Mouse (Mus musculus) hindbrain, embryonic 10.5 days (tissue): ENCODE measurements at regions not wholly inside any gene's neighbourhood (a gene's known extent, or its start where the extent isn't known, plus 50 kb on each side); places are given as distances from the start of the nearest gene placed in this dataset.

ENCODE experiments used
- DNase-seq: peaks from one replicate; pipeline ENCODE4 v3.0.0-alpha.2; 2017; ENCODE audit warnings: low spot score
- H3K27ac ChIP-seq: fragments of 300-500 bp; sonication (generic); 2 replicates; pipeline ENCODE4 v1.5.1; 2016; ENCODE audit warnings: mild to moderate bottlenecking, moderate library complexity
- H3K27me3 ChIP-seq: fragments of 300-500 bp; sonication (generic); 2 replicates; pipeline ENCODE4 v1.6.1; 2016; ENCODE audit warnings: mild to moderate bottlenecking; ENCODE audit not compliant: poor library complexity, insufficient read depth, severe bottlenecking
- H3K36me3 ChIP-seq: fragments of 300-500 bp; sonication (generic); 2 replicates; pipeline ENCODE4 v1.6.1; 2016; ENCODE audit warnings: mild to moderate bottlenecking, moderate library complexity
- H3K4me1 ChIP-seq: fragments of 300-500 bp; sonication (generic); replicated peaks from 2 replicates; pipeline ENCODE4 v1.6.1; 2016; ENCODE audit warnings: mild to moderate bottlenecking
- H3K4me3 ChIP-seq: fragments of 300-500 bp; sonication (generic); 2 replicates; pipeline ENCODE4 v1.5.1; 2016; ENCODE audit warnings: mild to moderate bottlenecking, moderate library complexity
- H3K9me3 ChIP-seq: fragments of 300-500 bp; sonication (generic); 2 replicates; pipeline ENCODE4 v1.6.1; 2016; ENCODE audit warnings: mild to moderate bottlenecking, moderate library complexity
- WGBS: fragments of 180-500 bp; shearing (Covaris S2); methylation state at CpG from one replicate; pipeline ENCODE4 v1.1.7; 2016; 5-methylcytosine and 5-hydroxymethylcytosine counted together

DNA sequence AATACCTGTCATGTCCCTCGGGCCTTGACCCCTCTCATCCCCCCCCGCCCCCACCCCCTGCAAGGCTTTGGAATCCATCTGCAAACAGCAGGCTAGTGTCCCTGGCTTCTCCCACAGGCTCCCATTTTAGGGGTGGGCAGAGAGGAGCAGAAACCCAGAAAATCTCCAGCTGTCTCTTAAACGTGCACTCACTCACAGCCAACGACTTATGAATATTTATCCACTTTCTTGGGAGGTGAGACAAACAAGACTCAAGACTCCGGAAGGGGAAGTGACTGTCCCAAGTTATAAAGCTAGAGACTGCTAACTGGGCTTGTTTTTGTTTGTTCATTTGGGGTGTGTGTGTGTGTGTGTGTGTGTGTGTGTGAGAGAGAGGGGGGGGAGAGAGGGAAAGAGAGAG is 87.9 kb upstream of the Ptpn1 start:
- H3K4me1 ChIP-seq = peaks cover 47% of the 10 kb centered on the region
- H3K36me3 ChIP-seq = no peaks in the 10 kb centered on the region
- 0 out of 2 replicates have a peak, but pooled peaks cover 16% of the 10 kb centered on the region for H3K27me3 ChIP-seq
- DNase-seq = no peak
- 73% methylated on average over 5 of the region's 5 CpGs for WGBS
- no peak overlapping the region for H3K27ac ChIP-seq
- H3K4me3 ChIP-seq = no peak overlapping the region
- H3K9me3 ChIP-seq = no peaks in the 10 kb centered on the region

DNA sequence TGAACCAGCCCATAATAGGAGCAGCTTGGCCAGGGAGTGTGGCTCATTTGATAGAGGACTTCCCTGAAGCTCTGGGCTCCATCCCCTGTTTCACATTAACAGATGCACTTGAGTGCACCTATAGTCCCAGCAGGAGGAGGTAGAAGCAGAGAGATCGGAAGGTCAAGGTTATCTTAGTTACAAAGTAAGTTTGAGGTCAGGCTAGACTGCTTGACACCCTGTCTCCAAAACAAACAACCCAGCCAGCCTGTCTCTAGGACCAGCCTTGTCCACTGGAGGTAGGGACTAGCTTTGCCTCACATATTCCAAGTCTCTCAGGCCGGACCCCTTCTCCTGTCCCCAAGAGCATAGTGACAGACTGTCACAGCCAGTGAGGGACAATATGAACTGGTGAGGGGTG is 88.9 kb upstream of the Ptpn1 start:
- H3K9me3 ChIP-seq = no peaks in the 10 kb centered on the region
- peaks cover 43% of the 10 kb centered on the region for H3K4me1 ChIP-seq
- WGBS = 80% methylated on average over 2 of the region's 2 CpGs
- no peak for DNase-seq
- no peaks in the 10 kb centered on the region for H3K36me3 ChIP-seq
- no peak overlapping the region; the same call in 1 of the 2 replicates for H3K27ac ChIP-seq
- H3K27me3 ChIP-seq = 0 out of 2 replicates have a peak, but pooled peaks cover 16% of the 10 kb centered on the region
- no peak overlapping the region for H3K4me3 ChIP-seq

DNA sequence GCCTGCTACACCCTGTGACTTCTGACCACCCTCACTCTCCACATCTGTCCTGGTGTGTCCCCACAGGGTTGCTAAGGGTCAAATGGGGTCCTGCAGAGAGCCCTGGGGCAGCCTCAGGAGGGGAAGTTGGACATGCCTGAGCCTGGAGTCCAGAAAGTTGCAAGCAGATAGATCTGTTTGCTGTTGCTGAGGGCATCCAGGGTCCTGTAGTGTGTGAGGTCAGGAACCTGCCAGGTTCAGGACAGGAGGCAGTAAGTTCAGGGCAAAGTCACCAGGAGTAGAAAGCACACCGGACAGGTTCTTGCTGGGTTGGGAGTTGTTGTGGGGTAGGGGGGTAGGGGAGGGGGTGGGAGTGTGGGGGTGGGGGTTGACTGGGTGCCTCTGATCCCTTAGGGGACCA is 89.4 kb upstream of the Ptpn1 start:
- H3K9me3 ChIP-seq = no peaks in the 10 kb centered on the region
- peak overlapping the region; percentile 35; the same call in 1 of the 2 replicates for H3K27ac ChIP-seq
- no peaks in the 10 kb centered on the region for H3K36me3 ChIP-seq
- no peak overlapping the region for H3K4me3 ChIP-seq
- no peak for DNase-seq
- WGBS = 65% methylated on average over 1 of the region's 1 CpGs
- peaks cover 46% of the 10 kb centered on the region for H3K4me1 ChIP-seq
- H3K27me3 ChIP-seq = 0 out of 2 replicates have a peak, but pooled peaks cover 16% of the 10 kb centered on the region

DNA sequence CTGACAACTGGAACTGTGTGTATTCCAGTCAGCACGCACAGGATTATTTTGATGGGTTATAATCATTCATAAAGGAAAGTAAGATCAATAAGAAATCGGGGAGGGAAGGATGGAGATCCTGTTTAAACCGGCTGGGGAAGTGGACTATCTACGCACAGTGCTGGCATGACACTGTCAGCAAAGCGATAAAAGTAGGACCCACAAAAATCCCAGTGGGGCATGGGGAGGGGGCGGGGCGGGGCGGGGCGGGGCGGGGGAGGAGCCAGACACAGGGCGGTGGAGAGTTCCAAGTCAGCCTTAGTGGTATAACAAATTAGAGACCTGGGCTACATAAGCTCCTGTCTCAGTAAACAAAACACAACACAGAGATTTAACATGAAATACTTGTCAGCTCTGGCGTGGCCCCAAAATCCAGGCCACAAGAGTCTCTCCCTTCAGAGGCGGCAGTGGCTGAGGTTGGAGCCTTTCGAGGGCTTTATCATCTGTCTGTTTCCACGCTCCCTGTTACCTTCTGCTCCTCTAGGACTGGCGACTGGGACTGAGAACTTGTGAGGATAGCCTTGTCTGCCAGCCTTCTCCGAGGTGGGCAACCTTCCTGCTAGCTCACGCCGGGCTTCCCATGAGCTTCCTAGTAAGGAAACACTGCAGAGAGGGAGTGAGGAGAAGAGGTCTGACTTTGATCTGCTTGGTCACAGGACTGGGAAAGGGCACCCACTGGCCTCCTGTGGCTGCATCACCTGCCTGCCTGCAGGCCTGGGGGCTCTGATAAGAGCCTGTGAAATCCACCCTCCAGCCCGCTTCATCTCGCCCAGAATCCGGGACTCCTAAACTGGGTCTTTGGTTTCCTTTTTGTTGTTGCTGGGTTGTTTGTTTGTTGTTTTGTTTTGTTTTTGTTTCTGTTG is 90.3 kb upstream of the Ptpn1 start:
- Histone ChIP-seq H3K27me3 (0 out of 2 replicates have a peak, but pooled peaks cover 16% of the 10 kb centered on the region), H3K4me1 (peaks cover 52% of the 10 kb centered on the region), H3K36me3 (no peaks in the 10 kb centered on the region), H3K9me3 (no peaks in the 10 kb centered on the region), H3K4me3 (no peak overlapping the region), H3K27ac (peak overlapping the region; percentile 59; the same call in 1 of the 2 replicates)
- DNase-seq = no peak
- WGBS = 36% methylated on average over 22 of the region's 22 CpGs

DNA sequence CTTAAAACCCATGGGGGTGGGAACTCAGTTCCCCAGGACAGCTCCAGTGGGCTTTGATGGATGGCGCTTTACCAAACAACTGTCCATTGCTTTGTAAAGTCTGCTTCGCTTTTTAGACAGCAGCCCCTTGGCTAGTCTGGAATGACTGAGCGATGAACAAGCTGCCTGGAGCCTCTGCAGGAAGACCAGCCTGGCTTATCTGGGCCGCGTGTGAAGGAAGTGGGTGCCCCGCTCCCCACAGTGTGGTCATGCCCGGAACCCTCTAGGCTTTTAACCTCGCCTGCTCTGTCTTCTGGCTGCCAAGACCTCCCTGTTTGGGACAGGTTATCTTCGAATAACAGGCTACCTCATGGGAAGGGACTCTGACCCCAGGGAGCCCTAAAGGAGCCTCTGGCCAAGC is 91.5 kb upstream of the Ptpn1 start:
- H3K9me3 ChIP-seq = no peaks in the 10 kb centered on the region
- no peak overlapping the region for H3K4me3 ChIP-seq
- 84% methylated on average over 9 of the region's 9 CpGs for WGBS
- DNase-seq = no peak
- 0 out of 2 replicates have a peak, but pooled peaks cover 16% of the 10 kb centered on the region for H3K27me3 ChIP-seq
- H3K4me1 ChIP-seq = peaks cover 52% of the 10 kb centered on the region
- H3K36me3 ChIP-seq = no peaks in the 10 kb centered on the region
- H3K27ac ChIP-seq = no peak overlapping the region

DNA sequence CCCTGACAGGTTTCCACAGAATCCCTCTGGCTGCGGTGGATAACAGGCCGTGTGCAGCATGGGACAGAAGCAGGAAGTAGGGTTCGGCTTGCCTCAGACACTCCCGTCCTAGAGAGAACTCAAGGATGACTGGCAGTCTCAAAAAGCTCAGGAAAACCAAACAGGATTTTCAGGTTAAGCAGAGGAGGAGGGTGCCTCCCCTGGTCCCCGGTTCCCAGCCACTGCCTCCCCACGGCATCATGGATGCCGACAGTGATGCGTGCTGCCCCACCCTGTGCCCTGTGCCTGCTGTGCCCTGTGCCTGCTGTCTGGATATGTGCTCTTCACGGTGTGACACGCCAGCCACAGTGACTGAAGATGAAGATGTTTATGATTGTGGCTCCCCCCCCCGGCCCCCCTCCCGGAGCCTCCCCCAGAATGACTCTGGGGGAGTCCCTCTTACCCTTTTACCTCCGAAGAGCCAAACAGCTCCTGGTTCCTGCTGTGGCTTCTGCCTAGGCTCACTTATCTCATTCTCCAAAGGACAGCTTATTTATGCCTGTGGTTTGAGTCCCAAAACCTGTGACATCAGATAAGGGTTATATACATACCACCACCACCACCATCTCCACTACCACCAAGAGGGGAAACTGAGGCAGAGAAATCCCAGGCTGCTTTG is 92.4 kb upstream of the Ptpn1 start:
- Histone ChIP-seq H3K27ac (no peak overlapping the region), H3K4me1 (peaks cover 52% of the 10 kb centered on the region), H3K27me3 (0 out of 2 replicates have a peak, but pooled peaks cover 18% of the 10 kb centered on the region), H3K36me3 (no peaks in the 10 kb centered on the region), H3K9me3 (no peaks in the 10 kb centered on the region), H3K4me3 (no peak overlapping the region)
- no peak for DNase-seq
- 75% methylated on average over 13 of the region's 13 CpGs for WGBS

DNA sequence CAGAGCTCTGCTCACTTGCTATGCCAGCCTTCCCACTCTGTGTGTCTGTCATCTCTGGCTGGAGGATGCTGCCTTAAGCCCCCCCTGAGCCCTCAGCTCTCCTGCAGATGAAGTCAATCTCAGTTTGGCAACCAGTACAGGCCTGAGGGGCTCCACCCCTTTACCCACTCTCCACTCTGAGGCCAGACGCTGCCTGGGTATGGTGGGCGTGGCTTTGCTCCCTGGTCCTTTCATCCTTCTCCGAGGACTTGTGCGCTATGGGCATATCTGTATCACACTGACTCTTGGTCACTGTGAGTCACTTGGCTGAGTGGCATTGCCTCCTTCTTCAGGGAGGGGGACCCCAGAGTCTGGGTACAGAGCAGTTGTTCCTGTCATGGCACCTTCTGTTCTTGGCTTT is 94.3 kb upstream of the Ptpn1 start:
- no peak overlapping the region for H3K4me3 ChIP-seq
- 0 out of 2 replicates have a peak, but pooled peaks cover 12% of the 10 kb centered on the region for H3K27me3 ChIP-seq
- H3K9me3 ChIP-seq = no peaks in the 10 kb centered on the region
- no peaks in the 10 kb centered on the region for H3K36me3 ChIP-seq
- WGBS = 53% methylated on average over 4 of the region's 4 CpGs
- peaks cover 49% of the 10 kb centered on the region for H3K4me1 ChIP-seq
- no peak for DNase-seq
- H3K27ac ChIP-seq = no peak overlapping the region

DNA sequence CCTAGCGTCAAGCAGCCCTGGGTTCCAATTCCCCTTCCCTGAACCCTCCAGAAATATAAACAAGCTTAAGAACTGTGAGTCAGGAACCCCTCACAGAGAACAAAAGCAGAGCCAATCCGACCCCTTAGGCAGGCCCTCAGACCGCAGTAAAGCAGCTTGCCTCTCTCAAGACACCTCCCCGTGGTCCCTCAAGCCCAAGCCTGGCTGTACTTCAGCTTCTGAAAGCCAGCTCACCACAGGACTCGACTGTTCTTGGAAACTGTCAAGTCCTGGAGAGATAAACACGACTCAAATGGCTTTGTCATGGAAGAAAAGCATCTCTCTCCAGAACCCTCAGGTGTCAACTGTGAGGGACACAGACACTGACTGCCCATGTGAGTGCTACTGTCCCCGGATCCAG is 95.2 kb upstream of the Ptpn1 start:
- 0 out of 2 replicates have a peak overlapping the region, but pooled peaks have one; percentile 12 for H3K27ac ChIP-seq
- peaks cover 39% of the 10 kb centered on the region for H3K4me1 ChIP-seq
- no peak overlapping the region for H3K4me3 ChIP-seq
- no peak for DNase-seq
- 0 out of 2 replicates have a peak, but pooled peaks cover 6% of the 10 kb centered on the region for H3K27me3 ChIP-seq
- no peaks in the 10 kb centered on the region for H3K9me3 ChIP-seq
- no peaks in the 10 kb centered on the region for H3K36me3 ChIP-seq
- WGBS = 42% methylated on average over 7 of the region's 7 CpGs

DNA sequence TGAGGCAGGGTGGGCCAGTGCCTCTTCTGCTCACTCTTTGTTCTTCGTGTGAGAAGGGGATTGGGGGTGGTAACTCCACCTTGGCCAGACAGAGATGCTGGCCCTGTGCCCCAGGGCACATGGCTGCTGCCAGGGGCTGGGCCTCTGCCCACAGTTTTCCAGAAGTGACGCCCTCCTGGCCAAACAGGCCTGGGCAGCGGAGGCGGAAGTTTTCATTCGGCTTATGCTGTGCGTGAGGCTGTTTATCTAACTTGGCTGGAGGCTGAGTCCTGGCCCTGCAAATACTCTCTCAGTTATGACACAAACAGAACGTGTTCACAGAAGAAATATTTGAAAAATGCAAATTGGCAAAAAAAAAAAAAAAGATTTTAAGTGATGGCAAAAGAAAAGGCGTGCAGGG is 97.3 kb upstream of the Ptpn1 start:
- no peaks in the 10 kb centered on the region for H3K9me3 ChIP-seq
- H3K27ac ChIP-seq = 0 out of 2 replicates have a peak overlapping the region, but pooled peaks have one; percentile 0
- H3K27me3 ChIP-seq = 0 out of 2 replicates have a peak, but pooled peaks cover 6% of the 10 kb centered on the region
- H3K4me1 ChIP-seq = peaks cover 28% of the 10 kb centered on the region
- DNase-seq = no peak
- no peak overlapping the region for H3K4me3 ChIP-seq
- 84% methylated on average over 8 of the region's 8 CpGs for WGBS
- no peaks in the 10 kb centered on the region for H3K36me3 ChIP-seq

DNA sequence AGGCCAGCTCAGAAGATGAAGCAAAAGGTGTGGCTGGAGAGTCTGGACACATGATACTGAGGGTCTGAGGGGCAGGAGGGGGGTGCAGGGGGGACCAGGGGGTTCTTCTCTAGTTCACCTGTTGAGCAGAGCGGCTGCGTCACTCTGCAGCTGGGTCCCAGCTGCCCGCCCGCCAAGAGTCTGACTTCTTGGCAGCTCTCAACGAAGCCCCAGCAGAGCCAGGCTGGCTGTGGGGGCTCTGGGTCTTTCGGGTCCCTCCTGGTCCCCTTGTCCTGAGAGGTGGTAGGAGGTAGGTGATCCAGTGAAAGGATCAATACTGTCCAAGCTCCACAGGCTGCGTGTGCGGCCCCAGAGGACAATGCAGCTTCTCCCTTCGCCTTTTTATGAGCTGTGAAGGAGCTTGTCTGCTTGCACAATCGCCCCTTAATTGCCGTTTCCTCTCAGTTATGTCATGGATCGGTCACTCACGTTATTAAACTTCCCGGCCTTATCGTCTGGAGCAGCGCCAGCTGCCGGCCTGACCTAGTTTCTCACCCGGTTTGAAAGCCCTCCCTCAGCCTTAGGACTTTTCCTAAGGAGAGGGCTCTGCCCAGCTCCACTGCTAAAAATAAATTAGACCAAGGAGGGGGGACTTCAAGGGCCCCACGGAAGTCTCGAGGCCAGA is 98.4 kb upstream of the Ptpn1 start:
- Histone ChIP-seq H3K27me3 (0 out of 2 replicates have a peak, but pooled peaks cover 6% of the 10 kb centered on the region), H3K9me3 (no peaks in the 10 kb centered on the region), H3K27ac (0 out of 2 replicates have a peak overlapping the region, but pooled peaks have one; percentile 25), H3K4me1 (peaks cover 32% of the 10 kb centered on the region), H3K36me3 (no peaks in the 10 kb centered on the region), H3K4me3 (no peak overlapping the region)
- DNase-seq = peak; percentile 37
- WGBS = 58% methylated on average over 20 of the region's 20 CpGs

DNA sequence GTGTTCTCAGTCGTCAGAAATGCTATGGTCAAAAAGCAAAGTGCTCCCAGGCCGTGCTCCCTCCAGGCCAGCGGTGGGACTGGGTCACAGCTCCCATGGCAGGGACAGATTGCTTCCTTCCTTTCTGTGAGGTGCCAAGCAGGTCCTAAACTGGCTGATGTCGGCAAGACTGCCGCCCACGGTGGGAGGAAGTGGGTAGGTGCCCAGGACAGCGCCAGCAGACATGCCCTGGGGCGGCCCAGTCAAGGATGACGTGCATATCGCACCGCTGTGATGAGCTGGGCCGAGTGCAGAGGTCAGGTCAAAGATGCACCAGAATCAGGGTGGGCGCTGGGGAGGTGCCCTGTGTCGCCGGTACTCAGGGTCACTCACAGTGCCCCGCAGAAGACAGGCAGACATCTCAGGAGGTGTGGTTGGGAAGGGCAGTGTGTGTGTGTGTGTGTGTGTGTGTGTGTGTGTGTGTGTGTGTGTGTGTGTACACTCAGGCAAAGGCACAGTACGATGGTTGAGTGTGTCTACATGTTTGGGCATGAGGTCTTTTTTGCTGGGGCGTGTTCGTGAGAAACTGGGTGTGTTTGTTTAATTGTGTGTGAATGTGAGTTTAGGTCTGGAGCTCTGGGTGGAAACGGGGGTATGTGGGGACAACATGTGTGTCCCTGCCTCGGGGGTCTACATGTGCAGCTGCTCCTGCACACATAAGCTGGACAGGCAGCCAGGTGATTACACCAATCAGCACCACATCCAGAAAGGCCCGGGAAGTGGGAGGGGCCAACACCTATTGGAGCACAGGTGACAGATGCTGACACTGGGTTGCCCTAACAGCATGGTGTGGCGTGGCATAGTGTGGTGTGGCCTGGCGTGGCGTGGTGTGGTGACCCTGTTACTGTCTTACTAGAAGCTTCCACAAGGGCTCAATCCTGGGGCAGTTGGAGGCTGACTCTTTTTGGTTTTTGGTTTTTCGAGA is 100.5 kb upstream of the Ptpn1 start:
- no peak overlapping the region for H3K4me3 ChIP-seq
- H3K9me3 ChIP-seq = no peaks in the 10 kb centered on the region
- H3K4me1 ChIP-seq = peaks cover 38% of the 10 kb centered on the region
- 83% methylated on average over 26 of the region's 26 CpGs for WGBS
- no peaks in the 10 kb centered on the region for H3K36me3 ChIP-seq
- H3K27me3 ChIP-seq = 0 out of 2 replicates have a peak, but pooled peaks cover 6% of the 10 kb centered on the region
- no peak overlapping the region for H3K27ac ChIP-seq
- no peak for DNase-seq

DNA sequence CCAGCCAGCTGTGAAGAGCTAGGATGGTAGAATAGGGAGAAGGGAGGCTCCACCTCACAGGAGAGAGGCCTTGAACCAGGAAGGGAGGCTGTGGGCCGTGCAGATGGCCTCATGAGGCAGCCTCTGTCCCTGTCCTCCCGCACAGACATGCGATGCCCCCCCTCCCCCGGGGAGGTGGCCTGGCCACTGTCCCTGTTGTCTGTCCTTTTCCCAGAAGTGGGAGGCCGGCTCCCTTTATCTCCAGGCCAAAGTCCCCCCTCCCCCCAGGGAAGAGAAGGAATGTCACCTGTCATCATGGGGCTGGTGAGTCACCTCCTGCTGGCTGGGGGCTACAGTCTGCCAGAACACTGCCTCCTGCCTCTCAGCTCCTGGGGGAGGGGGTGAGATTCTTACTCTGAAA is 103.6 kb upstream of the Ptpn1 start:
- Histone ChIP-seq H3K4me1 (peaks cover 51% of the 10 kb centered on the region), H3K9me3 (no peaks in the 10 kb centered on the region), H3K36me3 (no peaks in the 10 kb centered on the region), H3K4me3 (no peak overlapping the region), H3K27me3 (no peaks in the 10 kb centered on the region), H3K27ac (peak overlapping the region; percentile 46)
- DNase-seq = no peak
- WGBS = 48% methylated on average over 5 of the region's 5 CpGs
